Mouse (Mus musculus) kidney, adult 11 months (tissue): ENCODE measurements around the gene Gpsm2.
"Not testable (repeated sequence)": the region's sequence is repeated elsewhere in the genome, so short reads cannot be mapped to it uniquely, and the experiment has no call there.

Experiments
- DNase-seq: peaks from one replicate; pipeline ENCODE4 v3.0.0; 2022

Gpsm2 gene

GRCm38 (mm10) chr3:108721076-108721991 is 775 bp downstream of the Gpsm2 start:
- peak; percentile 19 for DNase-seq

GRCm38 (mm10) chr3:108719761-108720160 is 2.3 kb downstream of the Gpsm2 start:
- DNase-seq: no peak

- DNase-seq: no peak
Measured at GRCm38 (mm10) chr3:108719357-108719756, 2.8 kb downstream of the Gpsm2 start.

GRCm38 (mm10) chr3:108717896-108718502 is 4.1 kb downstream of the Gpsm2 start:
- no peak for DNase-seq

GRCm38 (mm10) chr3:108714837-108715236 is 7.3 kb downstream of the Gpsm2 start:
- DNase-seq: peak; percentile 66

- no peak for DNase-seq
Measured at GRCm38 (mm10) chr3:108713065-108713675, 8.9 kb downstream of the Gpsm2 start.

GRCm38 (mm10) chr3:108711296-108711695 is 10.8 kb downstream of the Gpsm2 start:
- DNase-seq: no peak

GRCm38 (mm10) chr3:108702789-108703188 is 19.3 kb downstream of the Gpsm2 start:
- no peak for DNase-seq

- no peak for DNase-seq
Measured at GRCm38 (mm10) chr3:108701256-108701655, 20.9 kb downstream of the Gpsm2 start.

GRCm38 (mm10) chr3:108699786-108700185 is 22.3 kb downstream of the Gpsm2 start:
- no peak for DNase-seq

- no peak for DNase-seq
Measured at GRCm38 (mm10) chr3:108698662-108699061, 23.4 kb downstream of the Gpsm2 start.

- no peak for DNase-seq
Measured at GRCm38 (mm10) chr3:108694321-108694720, 27.8 kb downstream of the Gpsm2 start.

GRCm38 (mm10) chr3:108689979-108690378 is 32.1 kb downstream of the Gpsm2 start:
- DNase-seq: no peak

GRCm38 (mm10) chr3:108689446-108689845 is 32.7 kb downstream of the Gpsm2 start:
- no peak for DNase-seq

GRCm38 (mm10) chr3:108689015-108689441 is 33.1 kb downstream of the Gpsm2 start:
- DNase-seq: no peak

GRCm38 (mm10) chr3:108685701-108686100 is 36.4 kb downstream of the Gpsm2 start:
- no peak for DNase-seq

- DNase-seq: not testable (repeated sequence)
Measured at GRCm38 (mm10) chr3:108683597-108683996, 38.5 kb downstream of the Gpsm2 start.

GRCm38 (mm10) chr3:108681004-108681403 is 41.1 kb downstream of the Gpsm2 start:
- DNase-seq: no peak

- DNase-seq: no peak
Measured at GRCm38 (mm10) chr3:108676616-108677015, 45.5 kb downstream of the Gpsm2 start.

GRCm38 (mm10) chr3:108660941-108661340 is 61.2 kb downstream of the Gpsm2 start:
- DNase-seq: no peak

GRCm38 (mm10) chr3:108658612-108659011 is 63.5 kb downstream of the Gpsm2 start:
- no peak for DNase-seq

GRCm38 (mm10) chr3:108655486-108655885 is 66.6 kb downstream of the Gpsm2 start:
- no peak for DNase-seq

- no peak for DNase-seq
Measured at GRCm38 (mm10) chr3:108654566-108654965, 67.5 kb downstream of the Gpsm2 start.
